Mouse (Mus musculus) heart, adult 18-20 months (tissue): ENCODE measurements around the gene Rfxank. TPM values are rescaled to one million over a fixed set of nuclear protein-coding genes. Genes with fewer than 3 reads are reported as not detected.

Experiments
- DNase-seq, 2 experiments: peaks; one replicate each; pipeline ENCODE4 v3.0.0; 2021 to 2022; ENCODE audit warnings: mixed read lengths in 1 of 2
- microRNA-seq, 2 experiments: library from miRNA; unstranded; fragments of <30 nt; microRNA quantifications; one replicate each; pipeline ENCODE4 v1.2.0; 2022
- total RNA-seq, 2 experiments: library from RNA; stranded (reverse); gene quantifications; 2 replicates each; pipeline ENCODE4 v1.2.3; 2021

Gene Rfxank
- total RNA-seq, 2 experiments from 2014 or later, result 19.8 to 19.9 TPM

DNA sequence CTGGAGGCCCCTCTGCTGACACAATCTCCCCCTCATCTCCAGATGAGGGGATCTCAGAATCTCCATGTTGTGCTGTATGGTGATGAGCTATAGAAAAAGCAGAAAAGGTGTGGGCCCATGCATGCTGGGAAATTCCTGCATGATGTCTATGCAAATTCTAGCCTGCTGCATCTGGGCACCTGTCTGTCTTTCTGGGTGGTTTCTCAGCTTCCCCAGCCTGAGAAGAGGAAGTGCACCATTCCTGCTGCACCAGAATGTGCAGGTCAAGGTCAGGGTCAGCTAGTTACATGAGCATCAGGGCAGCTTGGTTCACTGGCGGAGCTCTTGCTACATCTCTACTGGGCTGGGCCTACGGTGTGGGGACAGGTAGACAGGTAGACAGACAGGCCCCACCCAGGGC lies 28.5 kb downstream of the Rfxank start:
- no peak for DNase-seq

DNA sequence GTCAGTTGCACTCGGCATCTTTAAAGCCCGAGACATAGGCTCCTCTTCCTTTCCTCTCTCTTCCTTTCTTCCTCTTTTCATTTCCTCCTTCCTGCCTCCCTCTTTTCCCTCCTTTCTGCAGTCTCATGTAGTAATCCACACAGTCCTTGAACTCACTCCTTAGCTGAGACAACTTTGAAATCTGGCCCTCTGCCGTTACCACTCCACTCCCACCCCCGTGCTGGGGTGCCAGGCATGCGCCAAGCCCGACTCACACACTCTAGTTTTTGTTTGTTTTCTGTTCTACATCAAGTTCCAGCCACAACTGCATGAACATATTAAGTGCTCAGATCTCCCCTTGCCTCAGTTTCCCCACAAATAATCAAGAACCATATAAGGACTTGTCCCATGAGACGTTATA lies 34.0 kb downstream of the Rfxank start:
- no peak for DNase-seq

DNA sequence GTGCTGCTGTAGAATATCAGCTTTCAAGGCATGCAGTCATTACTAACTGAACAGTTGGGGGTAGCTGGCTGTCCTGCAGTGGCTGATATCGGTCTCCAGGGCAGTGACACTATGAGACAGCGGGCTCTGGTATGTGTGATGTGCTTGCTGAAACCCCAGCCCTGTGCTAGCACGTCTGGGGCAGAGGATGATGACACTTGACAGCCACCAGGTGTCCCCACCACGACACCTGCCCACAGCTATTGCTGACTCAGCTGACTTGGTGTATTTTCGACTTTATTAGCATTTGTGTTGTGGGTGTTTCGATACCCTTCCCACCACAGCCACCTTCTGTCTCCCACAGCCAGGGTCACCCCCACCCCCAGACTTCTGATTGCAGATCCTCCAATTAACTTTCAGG lies 34.4 kb downstream of the Rfxank start:
- peak; percentile 28 to 37 for DNase-seq

DNA sequence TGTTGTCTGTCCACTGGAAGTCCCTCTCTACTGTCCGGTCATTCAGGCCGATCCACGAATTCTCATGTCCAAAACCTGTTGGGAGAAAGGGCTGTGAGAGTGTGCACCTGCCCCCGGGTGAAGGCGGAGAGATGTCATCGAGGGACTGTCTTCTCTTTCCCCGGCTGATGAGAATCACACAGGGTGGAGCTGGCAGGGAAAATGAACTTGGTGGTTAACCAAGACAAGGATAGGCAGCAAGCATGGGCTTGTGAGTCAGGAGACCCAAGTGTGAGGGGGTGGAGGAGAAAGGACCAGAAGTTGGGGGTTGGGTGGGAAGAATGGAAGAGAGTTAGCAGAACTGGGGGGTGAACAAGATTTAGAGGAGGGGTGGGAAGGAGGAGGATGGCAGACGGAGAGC lies 38.7 kb downstream of the Rfxank start:
- DNase-seq, result no peak

DNA sequence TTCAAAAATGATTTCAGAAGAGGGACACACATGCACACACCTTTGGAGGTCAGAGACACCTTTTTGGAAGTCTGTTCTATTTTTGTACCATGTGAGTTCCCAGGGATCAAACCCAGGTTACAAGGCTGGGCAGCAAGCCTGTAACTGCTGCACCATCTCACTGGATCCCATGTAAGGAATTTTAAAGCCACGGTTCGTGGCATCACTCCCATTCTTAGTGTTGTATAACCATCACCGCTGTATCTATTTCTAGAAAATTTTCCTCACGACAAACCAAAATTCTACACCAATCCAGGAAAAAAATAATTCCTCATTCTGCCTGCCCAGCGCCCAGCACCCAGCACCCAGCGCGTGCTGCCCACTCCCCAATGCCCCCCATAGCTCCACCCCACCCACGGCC lies 39.7 kb downstream of the Rfxank start:
- peak in 1 of 2 experiments; percentile 4 for DNase-seq

DNA sequence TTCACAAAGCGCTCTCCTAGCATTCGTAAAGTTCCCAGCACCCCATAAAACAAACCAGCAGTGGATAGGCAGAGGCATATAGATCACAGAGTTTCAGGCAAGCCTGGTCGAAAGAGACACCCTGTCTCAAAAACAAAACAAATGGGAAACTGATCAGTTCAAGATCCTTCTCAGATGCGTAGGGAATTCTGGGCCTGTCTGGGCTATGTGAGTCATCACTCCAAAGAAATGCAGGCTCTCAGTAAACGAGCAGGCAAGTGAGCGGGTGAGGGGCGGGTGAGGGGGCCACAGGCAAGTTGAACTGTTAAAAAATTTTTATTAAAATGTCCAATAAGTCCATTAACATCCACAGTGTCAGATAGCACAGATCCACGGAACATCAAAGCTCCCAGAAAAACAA lies 46.2 kb downstream of the Rfxank start:
- no peak for DNase-seq

DNA sequence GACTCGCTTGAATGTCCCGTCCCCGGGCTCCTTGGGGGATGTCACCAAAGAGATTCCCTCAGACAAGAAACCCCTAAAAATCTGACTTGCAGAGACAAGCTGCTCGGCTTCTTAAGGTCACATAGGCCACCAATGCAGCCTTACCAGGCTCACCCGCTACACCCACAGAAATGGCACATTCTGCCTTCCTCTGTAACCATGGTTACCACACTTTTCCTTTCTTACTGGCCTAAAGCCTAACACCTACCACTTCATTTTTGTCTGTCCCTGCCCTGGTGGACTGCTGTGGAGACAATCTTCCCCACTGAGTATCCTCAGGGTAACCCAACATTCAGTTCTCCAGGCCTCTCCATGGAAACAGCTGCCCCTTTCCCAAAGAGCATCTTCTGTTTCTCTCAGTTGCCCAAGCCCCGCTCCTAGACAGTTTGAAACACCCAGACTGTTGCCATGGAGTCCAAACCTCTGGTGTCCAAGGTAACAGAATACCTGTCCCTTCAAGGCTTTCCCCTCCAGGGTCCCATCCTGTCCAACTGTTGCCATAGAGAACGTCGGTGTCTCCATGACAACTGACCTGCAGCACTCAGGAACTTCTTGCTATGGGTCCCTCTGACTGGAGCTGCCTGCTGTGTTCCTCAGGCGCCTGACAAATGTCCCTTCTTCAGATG lies 49.5 kb downstream of the Rfxank start:
- no peak for DNase-seq

DNA sequence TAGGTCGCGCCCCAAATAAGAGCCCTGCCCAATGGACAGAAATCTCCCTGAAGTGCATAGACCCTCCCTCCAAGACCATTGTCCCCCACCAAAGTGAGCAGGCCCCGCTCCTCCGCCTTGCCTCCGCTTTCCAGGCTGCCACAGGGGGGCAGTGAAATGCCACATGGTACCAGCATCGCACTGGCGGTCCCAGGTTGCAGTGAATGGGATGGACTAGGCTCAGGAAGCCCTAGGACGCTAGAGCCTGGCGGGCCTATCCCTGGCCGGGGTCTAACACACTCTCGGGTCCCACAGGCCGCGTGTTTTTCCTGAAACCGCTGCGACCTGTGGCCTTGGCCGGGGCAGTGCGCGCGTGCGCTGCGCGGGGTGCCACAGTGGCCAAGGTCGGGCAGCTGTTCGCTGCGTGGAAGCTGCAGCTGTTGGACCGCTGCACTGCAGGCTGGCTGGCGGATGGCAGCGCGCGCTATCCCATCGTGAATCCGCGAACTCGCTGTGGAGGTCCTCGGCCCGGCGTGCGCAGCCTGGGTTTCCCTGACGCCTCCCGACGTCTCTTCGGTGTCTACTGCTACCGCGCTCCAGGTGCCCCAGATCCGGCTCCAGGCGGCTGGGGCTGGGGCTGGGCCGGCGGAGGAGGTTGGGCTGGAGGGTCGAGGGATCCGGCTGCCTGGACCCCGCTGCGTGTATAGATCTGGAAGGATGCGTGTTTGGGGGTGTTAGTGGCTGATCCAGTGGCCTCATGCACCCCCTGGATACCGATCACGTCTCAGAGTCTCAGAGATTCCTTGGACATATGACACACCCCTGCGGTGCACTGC lies 50.9 kb downstream of the Rfxank start:
- DNase-seq, result peak; percentile 14 to 47

DNA sequence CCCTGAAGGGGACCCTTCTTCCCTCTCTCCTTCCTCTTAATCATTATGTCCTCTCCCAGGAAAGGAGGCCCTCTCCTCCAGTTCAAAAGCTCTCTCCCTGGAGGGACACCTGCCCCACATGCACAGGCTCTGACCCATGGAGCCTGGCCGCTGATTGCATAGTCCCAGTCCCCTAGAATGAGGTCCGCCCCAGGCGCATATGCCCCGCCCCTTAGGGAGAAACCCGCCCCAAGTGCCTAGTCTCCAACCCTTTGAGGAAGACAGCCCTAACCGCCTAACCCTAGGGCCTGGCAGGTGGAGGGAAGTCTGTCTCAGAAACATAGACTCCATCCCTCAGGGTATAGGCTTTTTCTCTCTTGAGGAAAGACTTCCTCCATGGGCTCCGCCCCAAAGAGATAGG lies 51.7 kb downstream of the Rfxank start:
- DNase-seq, result no peak

DNA sequence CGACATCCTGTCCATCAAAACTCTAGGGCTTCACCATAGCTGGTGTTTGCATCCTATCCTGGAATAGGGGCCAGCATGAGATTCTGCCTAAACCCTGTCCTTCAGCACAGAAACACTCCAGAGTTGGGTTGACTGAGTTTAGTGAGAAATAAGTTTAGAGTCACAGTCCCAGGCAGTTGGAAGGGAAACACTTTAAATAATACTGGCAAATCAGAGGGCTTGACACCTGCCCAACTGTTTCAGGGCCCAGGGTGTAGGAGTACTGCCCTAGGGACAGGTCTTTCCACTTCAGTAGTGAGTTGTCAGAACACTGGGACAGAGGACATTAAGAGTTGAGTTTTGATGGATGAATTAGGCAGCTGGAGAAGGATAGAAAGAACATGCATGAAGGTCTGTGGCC lies 52.8 kb downstream of the Rfxank start:
- DNase-seq, result no peak

DNA sequence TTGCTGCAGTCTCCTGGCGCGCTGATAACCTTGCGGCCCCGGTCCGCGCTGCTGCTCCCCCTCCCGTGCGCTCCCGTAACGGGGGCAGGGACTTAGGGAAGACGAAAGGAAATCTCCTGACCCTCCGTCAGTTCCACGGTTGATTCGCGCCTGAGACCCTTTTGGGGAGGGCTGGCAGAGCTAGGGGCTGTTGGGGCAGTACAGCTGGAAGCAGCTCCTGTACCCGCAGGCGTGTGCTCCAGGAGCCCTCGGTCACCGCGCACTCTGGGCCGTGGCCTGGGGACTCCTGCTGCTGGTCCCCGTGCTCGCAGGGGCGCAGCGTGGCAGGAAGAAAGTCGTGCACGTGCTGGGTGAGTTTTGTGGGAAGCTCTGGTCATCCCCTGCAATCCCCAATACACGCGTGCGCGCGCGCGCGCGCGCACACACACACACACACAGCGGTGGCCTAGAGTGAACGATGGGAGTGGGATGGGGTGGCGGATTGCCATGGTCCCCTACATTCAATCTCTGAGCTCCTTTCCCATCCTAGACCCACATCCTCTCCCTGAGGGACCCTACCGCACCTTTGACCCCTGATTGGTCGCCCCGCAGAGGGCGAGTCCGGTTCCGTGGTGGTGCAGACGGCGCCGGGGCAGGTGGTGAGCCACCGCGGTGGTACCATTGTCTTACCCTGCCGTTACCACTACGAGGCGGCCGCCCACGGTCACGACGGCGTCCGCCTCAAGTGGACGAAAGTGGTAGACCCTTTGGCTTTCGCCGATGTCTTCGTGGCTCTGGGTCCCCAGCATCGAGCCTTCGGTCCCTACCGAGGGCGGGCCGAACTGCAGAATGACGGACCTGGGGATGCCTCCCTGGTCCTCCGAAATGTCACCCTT lies 54.5 kb downstream of the Rfxank start:
- DNase-seq, result no peak

DNA sequence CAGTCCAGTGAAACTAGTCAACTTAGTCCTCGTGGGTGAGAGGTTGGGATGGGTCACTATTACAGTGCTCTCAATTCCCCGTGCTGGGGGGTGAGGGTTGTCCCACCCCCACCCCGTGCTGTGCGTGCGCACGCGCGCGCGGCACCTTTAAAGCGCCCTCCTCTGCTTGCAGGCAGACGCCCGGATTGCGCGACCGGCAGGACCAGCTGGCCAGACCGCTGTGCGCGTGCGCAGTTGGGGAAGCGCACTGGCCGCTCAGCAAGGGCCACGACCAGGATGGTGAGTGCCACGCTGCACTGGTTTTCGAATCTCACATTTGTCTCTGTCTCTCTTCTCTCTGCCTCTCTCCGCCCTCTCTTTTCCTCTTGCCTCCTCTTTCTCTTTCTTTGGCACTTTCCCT lies 55.7 kb downstream of the Rfxank start, which contains the start of gene Hapln4:
TSS of gene Hapln4 (plus strand) at position 173 of the 400 bp plus-strand sequence.
- peak; percentile 15 to 31 for DNase-seq

DNA sequence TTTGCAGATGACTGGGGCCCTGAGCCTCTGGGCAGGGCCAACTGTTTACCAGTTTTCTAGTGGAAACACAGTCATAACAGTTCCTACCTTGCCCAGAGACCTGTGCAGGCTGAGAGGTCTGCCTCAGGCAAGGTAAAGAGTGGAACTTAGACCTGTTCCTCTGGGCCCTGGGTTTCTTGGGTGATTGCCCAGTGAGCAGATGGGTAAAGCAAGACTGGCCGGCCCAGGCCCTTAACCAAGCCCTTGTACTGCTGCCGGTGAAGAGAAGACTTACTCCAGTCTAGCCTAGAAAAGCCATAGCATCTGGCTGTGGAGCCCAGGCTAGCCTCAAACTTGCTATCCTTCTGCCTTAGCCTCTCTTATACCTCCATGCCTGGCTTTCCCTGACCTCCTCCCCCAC lies 57.0 kb downstream of the Rfxank start:
- no peak for DNase-seq

Small RNAs within 50 kb of the gene (microRNA-seq; reads per million reads assigned to microRNA genes)
- gene Mir7066, result 0 to 0.27 reads per million in 2 experiments

Other genes starting within 250 kb of the Rfxank start
- under 1 TPM in 1 of 2 experiments, not detected in 1; 0.25 TPM for gene Tssk6, start 237.0 kb downstream of the Rfxank start, total RNA-seq
- 100 to 1,000 TPM; 455 to 494 TPM for gene Ndufa13, start 236.6 kb downstream of the Rfxank start, total RNA-seq
- gene Yjefn3, start 236.4 kb downstream of the Rfxank start, total RNA-seq, result 10 to 100 TPM; 13.7 to 14.2 TPM
- gene Gatad2a, start 142.8 kb downstream of the Rfxank start, total RNA-seq, result 10 to 100 TPM; 30.6 to 32.7 TPM
- gene Mau2, start 96.4 kb downstream of the Rfxank start, total RNA-seq, result 10 to 100 TPM; 30.7 to 32.2 TPM
- 10 to 100 TPM; 15.8 to 17.6 TPM for gene Sugp1, start 96.3 kb downstream of the Rfxank start, total RNA-seq
- 1 to 10 TPM in 1 of 2 experiments, under 1 TPM in 1; 0.52 to 1.4 TPM for gene Tm6sf2, start 66.2 kb downstream of the Rfxank start, total RNA-seq
- under 1 TPM in 1 of 2 experiments, not detected in 1; 0.08 TPM for gene Hapln4, start 55.7 kb downstream of the Rfxank start, total RNA-seq
- gene Ncan, start 18.3 kb downstream of the Rfxank start, total RNA-seq, result under 1 TPM in 1 of 2 experiments, not detected in 1; 0.03 TPM
- 1 to 10 TPM; 7.5 to 7.9 TPM for gene Nr2c2ap, start 7.8 kb downstream of the Rfxank start, total RNA-seq
- 10 to 100 TPM; 17.6 to 28.5 TPM for gene Borcs8, start 345 bp upstream of the Rfxank start, total RNA-seq
- gene Mef2b, start 557 bp upstream of the Rfxank start, total RNA-seq, result under 1 TPM in 1 of 2 experiments, not detected in 1; 0.31 TPM
- 100 to 1,000 TPM in 1 of 2 experiments, 10 to 100 TPM in 1; 90.1 to 101 TPM for gene Tmem161a, start 33.2 kb upstream of the Rfxank start, total RNA-seq
- gene Slc25a42, start 73.2 kb upstream of the Rfxank start, total RNA-seq, result 10 to 100 TPM; 53.5 to 54.8 TPM
- 10 to 100 TPM; 37.3 to 39.1 TPM for gene Sugp2, start 95.1 kb upstream of the Rfxank start, total RNA-seq
- gene Armc6, start 95.3 kb upstream of the Rfxank start, total RNA-seq, result 1 to 10 TPM; 6.8 to 7.8 TPM
- 1 to 10 TPM; 7.7 to 8.4 TPM for gene Homer3, start 143.7 kb upstream of the Rfxank start, total RNA-seq
- 10 to 100 TPM; 27.4 to 34.6 TPM for gene Ddx49, start 163.3 kb upstream of the Rfxank start, total RNA-seq
- 100 to 1,000 TPM; 157 to 174 TPM for gene Cope, start 163.4 kb upstream of the Rfxank start, total RNA-seq
- gene Cers1, start 176.6 kb upstream of the Rfxank start, total RNA-seq, result under 1 TPM; 0.55 to 0.57 TPM
- gene Gdf1, start 190.7 kb upstream of the Rfxank start, total RNA-seq, result under 1 TPM in 1 of 2 experiments, not detected in 1; 0.28 TPM
- 10 to 100 TPM; 46.1 to 46.8 TPM for gene Upf1, start 214.1 kb upstream of the Rfxank start, total RNA-seq
- gene Comp, start 234.4 kb upstream of the Rfxank start, total RNA-seq, result 1 to 10 TPM; 5.1 to 6.6 TPM